Mouse (Mus musculus) natural killer cell, adult 2 months (primary cell): ENCODE results near the gene Fstl3.

Experiments used
- DNase-seq, 2 experiments: peaks; one replicate each; pipeline ENCODE4 v3.0.0; 2022; ENCODE audit warnings: low spot score in 2 of 2

Fstl3 gene

DNA sequence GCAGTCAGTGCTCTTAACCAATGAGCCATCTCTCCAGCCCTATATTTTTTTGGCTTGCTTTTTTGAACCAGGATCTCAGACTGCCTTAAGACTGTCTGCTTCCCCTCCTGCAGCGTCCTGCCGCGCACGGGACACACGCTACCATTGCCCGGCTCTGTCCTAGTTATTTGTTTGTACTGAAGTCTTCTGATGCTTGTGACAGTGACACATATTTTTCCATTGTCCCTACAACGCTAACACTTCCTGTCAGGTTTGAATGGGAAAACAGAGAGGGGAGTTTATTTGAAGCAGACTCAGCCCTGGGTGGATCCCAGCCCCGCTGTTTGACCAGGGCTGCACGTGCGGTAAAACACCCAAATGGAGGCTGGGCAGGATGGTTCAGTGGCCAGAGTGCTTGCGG lies 31.7 kb downstream of the Fstl3 start:
- no peak for DNase-seq

DNA sequence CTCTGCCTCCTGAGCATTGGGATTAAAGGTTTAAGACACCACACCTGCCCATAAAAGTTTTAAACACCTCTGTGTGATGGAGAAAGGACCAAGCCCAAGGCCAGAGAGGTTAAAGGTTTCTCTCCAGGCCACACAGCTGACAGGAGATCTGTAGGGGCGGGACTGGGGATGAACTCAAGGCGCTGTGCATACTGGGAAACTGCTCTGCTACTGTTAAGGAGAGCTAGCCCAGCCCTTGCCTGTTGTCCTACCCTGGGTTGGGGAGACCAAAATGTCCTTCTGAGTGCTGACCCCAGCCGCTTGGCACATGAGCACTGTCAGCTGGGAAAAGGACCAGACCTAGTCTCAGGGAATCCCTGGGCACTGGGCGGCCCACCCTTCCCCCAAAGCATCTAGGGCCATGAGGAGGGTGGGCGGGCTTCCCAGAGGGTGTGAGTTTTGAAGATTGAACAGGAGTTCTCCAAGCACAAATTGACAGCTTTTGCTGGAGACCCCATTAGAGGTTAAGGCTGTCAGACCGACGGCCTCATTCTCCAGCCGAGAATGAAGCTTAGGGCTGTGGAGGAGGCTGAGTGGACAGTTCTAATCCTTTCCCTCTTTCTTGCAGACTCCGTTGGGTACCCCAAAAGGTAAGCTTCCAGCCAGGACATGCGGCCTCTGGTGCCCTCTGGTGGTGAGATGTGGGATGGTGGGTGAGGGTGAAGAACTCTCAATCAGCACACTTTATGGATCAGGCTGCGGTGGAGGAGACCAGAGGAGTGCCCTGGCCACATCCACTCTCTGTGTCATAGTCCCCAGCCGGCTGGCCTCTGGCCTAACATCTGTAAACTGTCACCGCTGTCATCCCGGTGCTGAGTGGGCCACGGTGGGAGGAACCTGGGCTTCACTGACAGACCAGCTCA lies 34.9 kb downstream of the Fstl3 start:
- DNase-seq: peak; percentile 75 to 80

DNA sequence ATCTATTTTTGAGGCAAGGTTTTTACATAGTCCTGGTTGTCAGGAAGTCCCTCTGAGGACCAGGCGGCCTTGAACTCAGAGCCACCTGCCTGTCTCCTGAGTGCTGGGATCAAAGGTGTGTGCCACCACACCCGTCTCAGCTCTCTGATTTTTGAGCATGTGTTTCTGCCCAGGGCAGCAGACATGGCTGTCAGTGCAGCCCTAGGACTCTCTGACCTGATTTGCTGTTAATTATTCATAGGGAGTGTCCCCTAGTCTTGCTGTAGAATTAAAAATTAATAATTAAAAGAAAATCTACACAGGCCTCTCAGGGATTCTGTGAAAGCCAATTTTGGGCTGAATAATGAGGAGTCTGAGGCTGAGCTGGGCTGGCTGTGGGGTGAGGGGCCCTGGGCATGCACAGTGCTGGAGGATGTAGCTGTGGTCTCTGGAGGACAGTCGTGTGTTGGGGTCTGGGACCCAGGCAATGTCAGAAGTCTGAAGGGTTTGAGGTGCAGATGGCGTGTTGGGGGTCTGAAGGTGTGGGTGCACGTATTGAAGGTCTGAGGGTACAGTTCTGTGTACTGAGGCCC lies 37.3 kb downstream of the Fstl3 start:
- DNase-seq: no peak

DNA sequence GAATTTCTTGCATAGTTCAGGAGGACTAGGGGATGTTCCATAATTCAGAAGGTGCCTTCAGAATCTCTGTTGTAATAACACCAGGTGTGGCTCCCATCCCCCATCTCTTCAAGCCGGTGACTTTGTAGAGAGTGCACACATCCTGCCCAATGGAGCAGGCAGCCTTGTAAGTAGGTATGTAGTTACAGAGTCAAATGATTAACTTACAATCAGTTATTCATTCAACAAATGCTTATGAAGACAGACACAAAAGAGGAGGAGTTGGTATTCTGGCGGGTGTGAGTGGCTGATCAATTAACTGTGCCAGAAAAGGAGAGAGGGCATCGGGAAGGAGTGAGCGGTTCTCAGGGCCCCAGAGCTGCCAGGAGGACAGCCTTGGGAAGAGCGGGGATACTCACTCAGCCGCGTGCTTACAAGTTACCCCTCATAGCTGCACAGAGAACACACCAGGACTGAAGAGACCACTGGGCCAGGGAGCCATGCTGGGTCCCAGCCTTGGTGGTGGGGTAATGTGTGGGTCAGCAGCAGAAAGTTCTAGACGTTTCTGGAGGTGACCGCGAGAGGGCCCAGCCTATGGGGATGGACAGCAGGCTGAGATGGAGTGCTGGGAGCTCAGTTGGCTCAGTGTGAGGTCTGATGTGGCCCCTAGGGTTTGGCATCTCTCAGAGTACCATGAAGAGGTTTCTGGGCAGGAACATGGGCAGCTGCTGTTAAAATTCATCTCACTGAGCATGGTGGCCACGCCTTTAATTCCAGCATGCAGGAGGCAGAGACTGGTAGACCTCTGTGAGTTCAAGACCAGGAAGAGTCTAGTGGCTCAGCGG lies 38.8 kb downstream of the Fstl3 start:
- DNase-seq: no peak

DNA sequence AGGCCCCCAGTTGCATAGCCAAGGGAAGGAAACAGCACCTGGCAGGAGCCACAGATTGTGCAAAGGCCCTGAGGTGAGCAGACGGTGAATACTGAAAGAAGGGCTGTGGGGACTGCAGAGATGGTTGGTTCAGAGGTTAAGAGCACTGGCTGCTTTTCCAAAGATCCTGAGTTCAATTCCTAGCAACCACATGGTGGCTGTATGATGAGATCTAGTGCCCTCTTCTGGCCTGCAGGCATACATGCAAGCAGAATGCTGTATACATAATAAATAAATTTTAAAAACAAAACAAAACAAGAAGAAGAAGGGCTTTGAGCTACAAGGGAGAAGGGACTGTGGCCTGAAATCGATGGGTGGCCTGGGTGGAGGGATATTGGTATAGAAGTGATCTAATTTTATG lies 40.0 kb downstream of the Fstl3 start:
- no peak for DNase-seq

DNA sequence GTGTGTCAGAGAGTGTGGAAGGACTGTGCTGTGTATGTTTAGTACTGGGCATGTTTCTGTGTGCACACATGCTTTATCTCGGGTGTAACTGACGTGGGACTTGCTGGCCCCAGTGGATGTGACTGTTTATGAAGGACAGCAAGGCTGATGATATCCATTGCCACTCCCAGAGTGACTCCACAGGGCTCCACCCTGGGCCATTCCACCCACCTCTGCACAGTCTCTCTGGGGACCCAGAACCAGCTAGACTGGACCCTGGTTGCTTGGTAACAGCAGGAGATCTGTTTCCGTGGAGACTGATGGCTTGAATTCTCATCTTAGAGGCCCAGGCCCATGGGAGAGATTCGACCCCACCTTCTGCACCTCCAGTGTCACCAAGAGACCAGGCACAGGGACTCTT lies 41.2 kb downstream of the Fstl3 start:
- DNase-seq: no peak

DNA sequence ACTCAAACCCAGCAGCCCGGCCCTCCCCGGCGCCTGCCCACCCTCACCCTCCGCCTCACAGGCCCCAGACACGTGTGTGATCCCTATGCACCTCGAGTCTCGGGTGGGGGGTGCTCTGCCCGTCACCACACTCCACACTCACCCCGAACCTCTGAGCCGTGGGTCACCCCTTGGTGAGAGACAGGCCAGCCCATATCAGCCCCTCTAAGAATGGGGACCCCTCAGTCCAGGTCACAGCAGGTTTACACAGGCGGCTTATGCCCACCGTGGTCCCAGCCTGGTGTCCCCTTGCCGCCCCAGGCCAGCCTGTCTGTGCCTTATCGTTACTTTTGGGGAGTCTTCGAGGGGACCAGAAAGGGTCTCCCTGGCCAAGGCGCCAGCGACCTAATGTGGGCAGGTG lies 42.5 kb downstream of the Fstl3 start:
- DNase-seq: no peak

DNA sequence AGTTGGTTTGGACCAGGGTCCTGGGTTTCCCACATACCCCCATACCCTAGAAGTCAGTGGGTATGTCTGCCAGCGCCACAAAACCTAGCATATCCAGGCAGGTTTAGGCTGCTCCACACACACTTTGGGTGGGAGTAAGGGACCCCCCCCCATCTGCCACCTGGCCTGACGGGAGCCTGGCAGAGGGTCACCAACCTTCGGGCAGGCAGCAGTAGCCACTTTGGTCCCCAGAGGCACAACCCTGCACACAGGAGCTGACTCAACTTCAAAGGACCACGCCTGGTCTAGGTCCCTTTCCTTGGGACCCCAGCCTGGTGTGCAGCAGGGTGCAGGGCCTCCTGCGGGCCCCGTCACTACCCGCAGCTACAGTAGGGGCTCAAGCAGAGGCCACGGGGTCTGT lies 43.2 kb downstream of the Fstl3 start:
- DNase-seq: no peak

DNA sequence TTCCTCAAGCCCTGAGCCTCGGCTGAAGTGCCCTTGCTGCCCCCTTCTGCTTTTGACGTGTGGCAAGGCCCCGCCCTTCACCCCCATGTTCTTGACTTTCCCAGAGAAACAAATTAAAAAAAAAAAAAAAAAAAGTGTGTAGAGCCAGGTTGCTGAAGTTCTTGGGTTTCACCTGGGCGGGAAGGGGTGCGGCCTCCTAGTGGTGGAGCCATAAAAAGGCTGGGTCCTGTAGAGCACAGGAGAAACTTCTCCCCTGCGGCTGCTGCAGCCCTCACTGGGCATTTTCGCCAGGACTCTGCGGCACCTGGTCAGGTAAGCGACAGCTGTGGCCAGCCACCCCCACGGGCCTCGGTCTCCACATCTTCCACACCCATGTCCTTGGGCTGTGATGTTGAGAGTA lies 43.7 kb downstream of the Fstl3 start, which contains the start of gene Misp:
Misp (plus strand) TSS at position 208 of the 400 bp plus-strand sequence.
- no peak for DNase-seq

DNA sequence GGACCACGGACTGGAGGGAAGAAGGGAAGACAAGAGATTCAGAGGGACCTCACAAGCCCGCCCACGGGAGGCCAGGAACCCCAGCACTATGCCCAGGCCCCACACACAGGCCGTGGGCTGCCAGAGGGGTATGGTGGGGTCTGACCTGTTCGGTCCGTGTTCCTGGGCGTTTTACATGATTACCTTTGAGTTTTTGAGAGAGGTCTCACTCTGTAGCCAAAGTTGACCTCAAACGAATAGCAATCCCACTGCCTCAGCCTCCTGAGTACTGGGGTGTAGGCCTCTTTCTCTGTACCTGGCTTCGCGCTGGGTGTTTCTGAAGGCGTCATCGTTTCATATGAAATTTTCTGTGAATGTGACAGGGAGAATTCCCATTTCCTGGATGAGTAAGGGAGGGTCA lies 44.7 kb downstream of the Fstl3 start:
- DNase-seq: no peak

DNA sequence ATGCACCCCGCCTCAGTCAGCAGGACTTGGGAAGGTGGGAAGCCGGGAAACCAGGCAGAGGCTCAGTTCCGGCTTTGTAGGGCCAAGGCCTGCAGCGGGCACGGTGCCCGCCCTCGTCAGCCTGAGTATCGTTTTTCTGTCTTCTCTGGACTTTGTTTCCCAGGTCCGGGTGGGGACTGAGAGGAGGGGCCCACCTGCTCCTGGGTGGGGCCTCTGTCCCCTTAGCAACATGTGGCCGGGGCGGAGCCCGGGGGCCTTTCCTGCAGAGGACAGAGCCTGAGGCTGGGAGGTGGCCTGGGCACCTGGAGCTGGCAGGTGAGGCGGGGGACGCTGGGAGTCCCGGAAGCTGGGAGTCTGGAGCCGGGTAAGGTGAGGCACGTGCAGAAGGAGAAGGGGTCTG lies 45.3 kb downstream of the Fstl3 start:
- no peak for DNase-seq

DNA sequence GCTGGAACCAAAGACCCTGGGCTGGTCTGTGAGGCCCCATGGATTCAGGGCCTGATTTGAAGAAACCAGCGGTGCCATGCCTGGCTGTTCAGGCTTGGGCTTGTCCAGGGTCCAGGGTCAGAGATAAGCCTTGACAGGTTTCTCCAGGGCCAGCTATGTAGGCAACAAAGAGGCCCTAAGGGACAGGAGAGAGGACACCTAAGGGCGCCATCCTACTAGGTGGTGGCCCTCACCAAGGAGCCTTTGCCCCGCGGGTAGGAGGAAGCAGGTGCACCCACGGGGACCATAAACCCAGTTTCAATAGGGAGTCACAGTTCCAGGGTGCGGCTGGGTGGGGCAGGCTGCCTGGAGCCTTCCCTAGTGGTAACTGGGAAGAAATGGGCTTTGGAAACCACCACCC lies 45.9 kb downstream of the Fstl3 start:
- DNase-seq: no peak

DNA sequence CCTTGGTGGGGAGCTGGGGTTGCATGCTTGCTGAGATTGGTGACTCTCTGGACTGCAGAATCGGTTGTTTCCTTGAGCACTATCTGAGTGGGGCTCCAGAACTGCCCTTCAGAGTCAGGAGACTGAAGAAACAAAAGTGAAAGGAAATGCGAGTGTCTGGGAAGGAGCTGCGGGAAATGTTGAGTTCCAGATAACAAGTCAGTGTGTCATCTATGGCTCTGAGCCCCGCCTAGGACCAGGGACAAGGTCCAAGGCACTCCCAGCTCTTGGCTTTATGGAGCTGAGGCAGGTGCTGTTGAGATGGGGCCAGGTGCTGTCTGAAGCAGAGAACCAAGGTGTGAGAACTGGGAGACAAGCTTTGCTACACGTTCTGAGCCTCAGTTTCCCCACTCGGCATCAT lies 47.3 kb downstream of the Fstl3 start:
- DNase-seq: no peak

DNA sequence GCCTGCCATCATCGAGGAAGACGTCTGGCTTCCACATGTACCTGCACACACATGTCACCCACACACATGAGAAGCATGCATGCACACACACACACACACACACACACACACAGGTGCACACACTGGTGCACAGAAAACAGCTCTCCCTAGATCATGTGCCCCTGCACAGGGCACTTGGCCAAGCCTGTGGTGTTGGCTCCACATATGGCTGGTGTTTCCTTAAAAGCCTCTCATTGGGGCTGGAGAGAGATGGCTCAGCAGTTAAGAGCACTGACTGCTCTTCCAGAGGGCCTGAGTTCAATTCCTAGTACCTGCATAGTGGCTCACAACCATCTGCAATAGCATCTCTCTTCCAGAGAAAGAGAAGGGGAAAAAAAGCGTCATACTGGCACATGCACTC lies 54.5 kb downstream of the Fstl3 start:
- DNase-seq: no peak
